Mouse (Mus musculus): Measurements from ENCODE around the gene Orc4.
A peak's percentile ranks its signal among the peaks of the same experiment; 100 is the strongest.
"Not testable (repeated sequence)": the region's sequence is repeated elsewhere in the genome, so short reads cannot be mapped to it uniquely, and the experiment has no call there.

Orc4 gene

DNA sequence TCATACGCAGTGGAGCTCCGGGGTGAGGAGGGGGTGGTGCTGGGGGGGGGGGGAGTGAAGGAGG, at the start of gene Orc4:
TSS of gene Orc4 (minus strand) at position 26 of the 64 bp plus-strand sequence.
- no peak for DNase-seq (ENCODE audit: low read depth)

GRCm38 (mm10) chr2:48990322-48990721, 40.2 kb upstream of the Orc4 start:
- DNase-seq (ENCODE audit: low read depth) = no peak

GRCm38 (mm10) chr2:48978920-48979319, 28.8 kb upstream of the Orc4 start:
- no peak for DNase-seq (ENCODE audit: low read depth)

DNA sequence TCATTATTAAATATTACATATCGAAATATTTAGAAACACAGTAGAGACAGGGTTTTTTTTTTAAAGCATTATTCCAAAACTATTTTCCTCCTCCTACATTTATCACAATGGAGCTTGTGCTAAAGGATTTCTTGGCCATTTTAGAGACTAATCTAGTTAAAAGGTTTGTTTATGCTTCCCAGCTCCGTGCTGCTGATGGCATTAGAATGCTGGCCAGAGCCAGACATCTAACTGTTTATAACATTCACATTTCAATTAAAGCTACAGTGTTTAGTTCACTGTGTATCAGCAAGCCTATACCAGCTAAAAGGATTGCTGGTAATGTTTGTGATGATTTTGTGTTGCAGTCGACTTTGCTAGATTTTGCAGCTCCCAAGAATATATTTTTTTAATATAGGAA, 6.5 kb upstream of the Orc4 start:
- no peak for DNase-seq (ENCODE audit: low read depth)

DNA sequence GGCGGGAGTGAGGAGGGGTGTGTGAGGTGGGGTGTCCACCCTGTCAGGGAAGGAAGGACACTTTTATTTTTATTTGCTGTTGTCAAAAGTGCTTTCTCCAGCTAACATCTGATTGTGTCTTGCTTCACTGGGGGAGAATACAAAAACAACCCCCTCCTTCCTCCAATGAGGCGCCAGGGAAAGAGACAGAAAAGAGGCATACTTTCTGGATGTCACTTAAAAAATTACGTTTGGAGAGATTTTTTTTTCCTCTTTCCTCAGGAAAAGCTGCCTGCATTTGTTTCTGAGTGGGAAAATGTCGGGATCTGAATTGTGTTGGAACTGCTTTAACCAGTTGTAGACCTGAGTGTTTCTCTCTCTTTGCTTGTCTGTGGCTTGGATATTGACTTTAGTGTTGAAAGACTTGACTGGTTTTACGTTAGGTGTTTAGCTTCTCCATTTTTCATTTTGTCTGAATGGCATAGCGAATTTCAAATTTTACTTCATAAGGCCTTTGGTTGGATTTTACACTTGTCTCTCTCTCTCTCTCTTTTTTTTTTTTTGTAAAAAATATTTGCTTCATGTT, 321 bp upstream of the Orc4 start:
- peak; percentile 35 for DNase-seq (ENCODE audit: low read depth)

DNA sequence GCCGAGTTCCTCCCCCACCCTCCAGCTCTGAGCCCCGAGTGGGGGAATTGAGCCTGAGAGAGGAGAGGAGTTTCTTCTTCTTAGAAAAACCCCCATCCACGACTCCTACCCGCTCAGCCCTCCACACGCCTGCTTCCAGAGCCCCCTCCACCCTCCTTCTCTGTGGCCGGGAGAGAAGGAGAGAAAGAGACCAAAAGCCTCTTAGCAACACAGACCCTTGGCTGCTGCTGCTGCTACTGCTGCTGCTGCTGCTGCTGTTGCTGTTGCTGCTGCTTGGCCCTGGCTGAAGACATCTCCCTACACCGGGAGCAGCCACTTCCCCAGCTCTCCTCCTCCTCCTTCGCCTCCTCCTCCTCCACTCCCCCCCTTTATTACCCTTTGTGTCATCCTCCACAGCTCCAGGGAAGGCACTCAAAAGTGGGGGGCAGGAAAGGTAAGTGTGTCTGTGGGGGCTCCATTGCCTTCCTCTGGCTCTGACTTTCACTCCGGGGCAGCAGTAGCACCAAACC, 280 bp downstream of the Orc4 start:
- DNase-seq (ENCODE audit: low read depth) = peak; percentile 51

- peak; percentile 99 for DNase-seq (ENCODE audit: low read depth)
Observed at GRCm38 (mm10) chr2:48948841-48949584, 1.1 kb downstream of the Orc4 start, which contains the start of gene Mbd5. Gene Mbd5 (plus strand): TSS chr2:48949508.

- peak; percentile 51 for DNase-seq (ENCODE audit: low read depth)
Observed at GRCm38 (mm10) chr2:48947761-48948160, 2.3 kb downstream of the Orc4 start.

GRCm38 (mm10) chr2:48935058-48935457, 15.0 kb downstream of the Orc4 start:
- DNase-seq (ENCODE audit: low read depth) = no peak

DNA sequence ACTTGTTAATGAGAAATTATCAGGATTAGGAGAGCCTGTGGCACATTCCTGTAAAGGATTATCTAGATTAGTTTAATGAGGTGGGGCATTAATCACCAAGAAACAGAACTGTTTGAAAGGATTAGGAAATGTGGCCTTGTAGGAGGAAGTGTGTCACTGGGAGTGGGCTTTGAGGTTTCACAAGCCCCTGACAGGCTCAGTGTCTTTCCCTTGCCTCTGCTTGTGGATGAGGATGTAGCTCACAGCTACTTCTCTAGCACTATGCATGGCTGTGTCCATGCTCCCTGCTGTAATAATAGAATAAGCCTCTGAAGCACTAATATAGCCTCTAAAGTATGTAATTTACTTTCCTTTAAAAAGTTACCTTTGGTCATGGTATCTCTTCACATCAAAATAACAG, 34.2 kb downstream of the Orc4 start:
- DNase-seq (ENCODE audit: low read depth) = no peak

- no peak for DNase-seq (ENCODE audit: low read depth)
Observed at GRCm38 (mm10) chr2:48914185-48914584, 35.9 kb downstream of the Orc4 start.

DNA sequence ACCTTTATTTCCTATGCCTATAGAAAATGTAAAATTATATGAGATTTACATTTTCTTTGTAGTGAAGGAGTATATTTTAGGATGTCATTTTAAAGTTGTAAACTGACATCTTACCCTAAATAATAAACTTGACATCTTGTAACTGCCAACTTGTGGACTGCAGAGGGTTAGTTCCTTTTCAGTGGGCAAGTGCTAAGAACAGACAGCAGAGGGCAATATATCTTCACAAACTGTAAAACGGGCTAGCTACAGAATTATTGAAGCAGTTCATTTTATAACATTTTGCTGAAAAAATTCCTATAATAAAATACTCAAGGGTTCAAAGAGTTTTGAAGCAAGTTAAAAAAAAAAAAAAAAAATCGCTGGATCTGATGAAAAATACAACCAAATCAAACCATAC, 41.2 kb downstream of the Orc4 start:
- DNase-seq (ENCODE audit: low read depth) = peak; percentile 73

GRCm38 (mm10) chr2:48895186-48895585, 54.9 kb downstream of the Orc4 start:
- no peak for DNase-seq (ENCODE audit: low read depth)

GRCm38 (mm10) chr2:48885945-48886344, 64.1 kb downstream of the Orc4 start:
- peak; percentile 85 for DNase-seq (ENCODE audit: low read depth)

DNA sequence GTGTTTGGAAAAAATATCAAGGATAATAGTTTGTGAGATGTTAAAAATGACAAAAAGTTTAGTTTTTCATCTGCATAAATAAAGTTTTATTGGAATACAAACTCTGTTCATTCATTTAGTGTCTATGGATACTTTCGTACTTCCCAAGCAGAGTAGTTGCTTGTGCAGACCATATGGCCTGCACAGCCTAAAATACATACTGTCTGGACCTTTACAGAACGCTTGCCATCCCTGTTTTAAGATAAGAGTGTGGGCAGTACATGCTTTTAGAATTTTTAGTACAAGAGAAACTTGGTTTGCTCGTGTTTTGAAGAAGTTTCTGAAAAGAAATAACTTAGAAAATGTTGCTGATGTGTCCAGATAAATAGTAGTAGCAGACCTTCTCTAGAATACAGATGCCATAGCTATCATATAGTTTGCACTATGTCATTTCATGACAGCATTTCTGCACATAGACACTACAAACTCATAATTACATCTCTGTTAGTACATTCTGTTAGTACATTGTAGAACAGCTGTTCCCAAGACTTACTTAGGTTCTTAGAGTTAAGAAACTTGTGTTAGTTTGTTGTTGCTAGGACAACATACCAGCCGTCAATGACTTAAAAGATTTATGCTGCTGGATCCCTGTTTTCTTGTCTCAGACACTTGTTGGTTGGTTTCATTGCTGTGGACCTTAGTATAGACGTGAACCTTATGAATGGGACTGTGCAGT, 81.7 kb downstream of the Orc4 start:
- DNase-seq (ENCODE audit: low read depth) = no peak

DNA sequence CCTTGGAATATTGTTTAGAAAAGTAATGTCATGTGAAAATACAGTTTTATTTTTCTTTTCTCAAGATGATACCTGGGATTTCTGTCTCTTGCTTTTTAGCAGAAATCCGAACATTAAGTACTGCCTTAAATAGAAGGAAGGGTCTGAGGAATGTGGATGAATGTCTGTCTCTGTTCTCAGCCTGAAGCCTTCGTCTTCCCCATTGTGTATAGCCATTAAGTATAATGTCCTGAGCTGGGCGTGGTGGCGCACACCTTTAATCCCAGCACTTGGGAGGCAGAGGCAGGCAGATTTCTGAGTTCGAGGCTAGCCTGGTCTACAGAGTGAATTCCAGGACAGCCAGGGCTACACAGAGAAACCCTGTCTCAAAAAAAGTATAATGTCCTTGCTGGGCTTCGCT, 84.5 kb downstream of the Orc4 start:
- not testable (repeated sequence) for DNase-seq (ENCODE audit: low read depth)
